ENCODE assay signal across 17 mouse cellular contexts in genomic region chr14:76857196-76857773, GRCm38 (mm10).
DNase-seq lines count a peak whose midpoint lies in the region; ATAC-seq lines count a peak whose summit lies in the region.
"Had no signal": no experiment of that assay in that cellular context is flagged by ENCODE, and none has a peak within 500 bp of the region (broad histone marks: within the 10 kb centered on the region; RNA-seq: fewer than 3 reads in every experiment).

No protein-coding gene starts in this region.

- no peak overlapping the region for H3K9ac ChIP-seq in liver, embryonic 11.5 days (ENCODE audit: low read depth, low read length)
- H3K9ac ChIP-seq in embryonic facial prominence, embryonic 15.5 days, result no peak overlapping the region
- H3K9ac ChIP-seq: embryonic facial prominence, embryonic 12.5 days; heart, embryonic 15.5 days; neural tube, embryonic 13.5 days had no signal

- H3K4me2 ChIP-seq in liver, embryonic 11.5 days, result peak overlapping the region; percentile 9
- no peak overlapping the region for H3K4me2 ChIP-seq in embryonic facial prominence, embryonic 15.5 days (replicated peaks)
- H3K4me2 ChIP-seq: embryonic facial prominence, embryonic 12.5 days; neural tube, embryonic 13.5 days had no signal

- no peaks in the 10 kb centered on the region for H3K9me3 ChIP-seq in heart, embryonic 10.5 days
- H3K9me3 ChIP-seq in liver, embryonic 11.5 days (ENCODE audit: control insufficient read depth, low read length), result no peaks in the 10 kb centered on the region
- no peaks in the 10 kb centered on the region for H3K9me3 ChIP-seq in embryonic facial prominence, embryonic 15.5 days (replicated peaks)
- H3K9me3 ChIP-seq: embryonic facial prominence, embryonic 12.5 days; heart, embryonic 15.5 days; neural tube, embryonic 13.5 days had no signal

- peak overlapping the region; percentile 64 for H3K27ac ChIP-seq in heart, embryonic 10.5 days
- no peak overlapping the region for H3K27ac ChIP-seq in liver, embryonic 11.5 days (ENCODE audit: low read depth, low read length)
- H3K27ac ChIP-seq in embryonic facial prominence, embryonic 15.5 days (replicated peaks), result 0 out of 2 replicates have a peak overlapping the region, but pooled peaks have one; percentile 7
- H3K27ac ChIP-seq: embryonic facial prominence, embryonic 12.5 days; heart, embryonic 15.5 days; neural tube, embryonic 13.5 days had no signal

- H3K27me3 ChIP-seq in heart, embryonic 10.5 days (ENCODE audit: insufficient read depth, poor library complexity, severe bottlenecking), result no peaks in the 10 kb centered on the region
- 0 out of 2 replicates have a peak, but pooled peaks cover 2% of the 10 kb centered on the region for H3K27me3 ChIP-seq in liver, embryonic 11.5 days (replicated peaks; ENCODE audit: control insufficient read depth, insufficient read depth, low read length)
- H3K27me3 ChIP-seq in embryonic facial prominence, embryonic 15.5 days, result no peaks in the 10 kb centered on the region
- H3K27me3 ChIP-seq: embryonic facial prominence, embryonic 12.5 days; heart, embryonic 15.5 days; neural tube, embryonic 13.5 days had no signal

- whole genome bisulfite sequencing in heart, embryonic 10.5 days, result 51% methylated on average over 10 of the region's 10 CpGs
- WGBS in liver, embryonic 11.5 days, result 34% methylated on average over 10 of the region's 10 CpGs
- WGBS in embryonic facial prominence, embryonic 15.5 days, result 53% methylated on average over 10 of the region's 10 CpGs

- no peak for ATAC-seq in liver, embryonic 11.5 days (replicated peaks; ENCODE audit: low FRiP score)
- no peak for ATAC-seq in embryonic facial prominence, embryonic 15.5 days (ENCODE audit: insufficient number of reproducible peaks, low FRiP score, low TSS enrichment, low read depth)
- ATAC-seq in megakaryocyte, adult 5-6 weeks (ENCODE audit: poor library complexity, severe bottlenecking), result peak; percentile 93
- ATAC-seq in erythroblast, adult 5-6 weeks (replicated peaks; ENCODE audit: low FRiP score, poor library complexity, severe bottlenecking), result no peak

- no peak for DNase-seq in heart, embryonic 10.5 days (ENCODE audit: low spot score)
- DNase-seq in heart, adult 8-10 months (ENCODE audit: low spot score), result no peak
- no peak for DNase-seq in liver, embryonic 11.5 days (ENCODE audit: low spot score)
- no peak for DNase-seq in liver
- no peak for DNase-seq in frontal cortex, postnatal 25 days (ENCODE audit: low spot score in 2 of 2)
- DNase-seq: cerebellum, postnatal 10 days; kidney, postnatal 4 days; layer of hippocampus, postnatal 36 days; left cerebral cortex, postnatal 4 days; retina, postnatal 1 day; thymus, postnatal 36 days had no signal

- H3K4me3 ChIP-seq in heart, embryonic 10.5 days, result no peak overlapping the region
- H3K4me3 ChIP-seq in liver, embryonic 11.5 days (ENCODE audit: low read depth, low read length), result no peak overlapping the region
- no peak overlapping the region for H3K4me3 ChIP-seq in embryonic facial prominence, embryonic 15.5 days (replicated peaks)
- H3K4me3 ChIP-seq: embryonic facial prominence, embryonic 12.5 days; heart, embryonic 15.5 days; neural tube, embryonic 13.5 days had no signal

- H3K36me3 ChIP-seq in heart, embryonic 10.5 days, result no peaks in the 10 kb centered on the region
- H3K36me3 ChIP-seq in liver, embryonic 11.5 days (ENCODE audit: control insufficient read depth, insufficient read depth, low read length), result no peaks in the 10 kb centered on the region
- no peaks in the 10 kb centered on the region for H3K36me3 ChIP-seq in embryonic facial prominence, embryonic 15.5 days
- H3K36me3 ChIP-seq: embryonic facial prominence, embryonic 12.5 days; heart, embryonic 15.5 days; neural tube, embryonic 13.5 days had no signal

- peaks cover 22% of the 10 kb centered on the region for H3K4me1 ChIP-seq in heart, embryonic 10.5 days
- peaks cover 8% of the 10 kb centered on the region for H3K4me1 ChIP-seq in liver, embryonic 11.5 days (replicated peaks; ENCODE audit: control insufficient read depth, insufficient read depth, low read length)
- peaks cover 6% of the 10 kb centered on the region; the same call in 1 of the 2 replicates for H3K4me1 ChIP-seq in embryonic facial prominence, embryonic 15.5 days
- H3K4me1 ChIP-seq: neural tube, embryonic 13.5 days had no signal
